Mouse (Mus musculus): ENCODE measurements around the gene Fgfr2.
"Not testable (repeated sequence)": the region's sequence is repeated elsewhere in the genome, so short reads cannot be mapped to it uniquely, and the experiment has no call there.

Fgfr2 gene

GRCm38 (mm10) chr7:131432244-131432643 is 1690.9 kb downstream of the Fgfr2 start:
- peak; percentile 20 for DNase-seq

- DNase-seq, result no peak
Measured at GRCm38 (mm10) chr7:131427331-131427730, 1695.8 kb downstream of the Fgfr2 start.

- no peak for DNase-seq
Measured at GRCm38 (mm10) chr7:131424912-131425311, 1698.2 kb downstream of the Fgfr2 start.

- no peak for DNase-seq
Measured at GRCm38 (mm10) chr7:131417605-131418004, 1705.5 kb downstream of the Fgfr2 start.

- DNase-seq, result not testable (repeated sequence)
Measured at GRCm38 (mm10) chr7:131416742-131417141, 1706.4 kb downstream of the Fgfr2 start.

- DNase-seq, result no peak
Measured at GRCm38 (mm10) chr7:131411941-131412270, 1711.2 kb downstream of the Fgfr2 start.

GRCm38 (mm10) chr7:131411221-131411940 is 1711.8 kb downstream of the Fgfr2 start:
- DNase-seq, result peak; percentile 51

GRCm38 (mm10) chr7:131410416-131411058 is 1712.6 kb downstream of the Fgfr2 start, which contains the start of the genes Ikzf5 and Acadsb:
Gene Ikzf5, minus strand, starts transcription at chr7:131410521.
Gene Acadsb, plus strand, starts transcription at chr7:131410601.
- peak; percentile 98 for DNase-seq

- no peak for DNase-seq
Measured at GRCm38 (mm10) chr7:131409988-131410385, 1713.2 kb downstream of the Fgfr2 start.

- peak; percentile 28 for DNase-seq
Measured at GRCm38 (mm10) chr7:131409321-131409987, 1713.7 kb downstream of the Fgfr2 start.

GRCm38 (mm10) chr7:131391761-131392160 is 1731.4 kb downstream of the Fgfr2 start:
- not testable (repeated sequence) for DNase-seq

- peak; percentile 34 for DNase-seq
Measured at GRCm38 (mm10) chr7:131371880-131372651, 1751.1 kb downstream of the Fgfr2 start.

GRCm38 (mm10) chr7:131371470-131371860 is 1751.7 kb downstream of the Fgfr2 start:
- no peak for DNase-seq

- DNase-seq, result peak; percentile 93
Measured at GRCm38 (mm10) chr7:131370648-131371469, 1752.3 kb downstream of the Fgfr2 start, which contains the start of gene Pstk. Gene Pstk, plus strand, starts transcription at chr7:131371141.

GRCm38 (mm10) chr7:131364131-131364530 is 1759.0 kb downstream of the Fgfr2 start:
- no peak for DNase-seq

GRCm38 (mm10) chr7:131362615-131363300 is 1760.4 kb downstream of the Fgfr2 start, which contains the start of gene 2310057M21Rik:
Gene 2310057M21Rik, minus strand, starts transcription at chr7:131362759.
- DNase-seq, result peak; percentile 97

- no peak for DNase-seq
Measured at GRCm38 (mm10) chr7:131362269-131362614, 1760.9 kb downstream of the Fgfr2 start.

GRCm38 (mm10) chr7:131356105-131356504 is 1767.0 kb downstream of the Fgfr2 start:
- DNase-seq, result no peak

- peak; percentile 27 for DNase-seq
Measured at GRCm38 (mm10) chr7:131345856-131346541, 1777.2 kb downstream of the Fgfr2 start.

- DNase-seq, result no peak
Measured at GRCm38 (mm10) chr7:131337502-131338068, 1785.6 kb downstream of the Fgfr2 start.

Measured in cerebellum, adult 9-10 months (tissue).